Mouse (Mus musculus) hematopoietic stem cell, adult 5-6 weeks (primary cell): Measurements from ENCODE around the gene Naa20. TPM values are rescaled to one million over a fixed set of nuclear protein-coding genes. Genes with fewer than 3 reads are reported as not detected.

Source experiments
- ATAC-seq, 2 experiments: fragments of 125-278 bp in 1 of 2; replicated peaks in 1 of 2; 2 replicates each; pipeline ENCODE4 v1.8.0; 2016 to 2017; ENCODE audit warnings: inconsistent platforms in 2 of 2, mild to moderate bottlenecking in 2 of 2, moderate number of reproducible peaks in 2 of 2, low read depth in 1 of 2, moderate TSS enrichment in 1 of 2; ENCODE audit not compliant: low FRiP score in 2 of 2, poor library complexity in 2 of 2, severe bottlenecking in 2 of 2, insufficient read depth in 1 of 2, low TSS enrichment in 1 of 2
- total RNA-seq: library from RNA; stranded (forward); fragments of 172-1452, 232-1000 nt; gene quantifications from 2 replicates; pipeline ENCODE4 v1.2.3, GENCODE M21; 2017

Naa20 gene
- total RNA-seq, 1 experiment from 2014 or later, result 56.6 TPM

- ATAC-seq, result peak; percentile 98 to 99
These were observed 32.7 kb downstream of the Naa20 start, which contains the start of the genes Cfap61 and Crnkl1 for GRCm38 (mm10) chr2:145934339-145935231. Gene Cfap61, plus strand, starts transcription at chr2:145934784. Gene Crnkl1, minus strand, starts transcription at chr2:145935014.

GRCm38 (mm10) chr2:145936975-145937374, 35.1 kb downstream of the Naa20 start:
- no peak for ATAC-seq

- no peak for ATAC-seq
These were observed 39.5 kb downstream of the Naa20 start for GRCm38 (mm10) chr2:145941403-145941802.

DNA sequence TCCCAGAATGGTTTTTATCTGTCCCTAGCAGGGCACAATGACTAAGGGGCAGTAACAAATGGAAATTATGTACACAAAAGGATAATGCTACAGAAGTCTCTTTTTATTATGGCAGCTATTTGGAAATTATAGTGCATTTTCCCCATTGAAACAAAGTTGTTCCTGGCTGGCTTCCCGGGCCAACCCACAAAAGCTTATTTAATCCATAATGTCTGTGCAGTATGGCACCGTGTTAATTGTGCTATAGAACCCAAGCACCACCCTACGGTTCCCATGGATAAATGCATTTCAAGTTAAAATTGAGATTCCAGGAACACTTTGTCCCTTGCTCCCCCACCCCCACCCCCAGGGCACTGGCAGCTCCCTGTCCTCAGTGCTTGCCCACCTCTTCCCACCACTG, 42.4 kb downstream of the Naa20 start:
- no peak for ATAC-seq

DNA sequence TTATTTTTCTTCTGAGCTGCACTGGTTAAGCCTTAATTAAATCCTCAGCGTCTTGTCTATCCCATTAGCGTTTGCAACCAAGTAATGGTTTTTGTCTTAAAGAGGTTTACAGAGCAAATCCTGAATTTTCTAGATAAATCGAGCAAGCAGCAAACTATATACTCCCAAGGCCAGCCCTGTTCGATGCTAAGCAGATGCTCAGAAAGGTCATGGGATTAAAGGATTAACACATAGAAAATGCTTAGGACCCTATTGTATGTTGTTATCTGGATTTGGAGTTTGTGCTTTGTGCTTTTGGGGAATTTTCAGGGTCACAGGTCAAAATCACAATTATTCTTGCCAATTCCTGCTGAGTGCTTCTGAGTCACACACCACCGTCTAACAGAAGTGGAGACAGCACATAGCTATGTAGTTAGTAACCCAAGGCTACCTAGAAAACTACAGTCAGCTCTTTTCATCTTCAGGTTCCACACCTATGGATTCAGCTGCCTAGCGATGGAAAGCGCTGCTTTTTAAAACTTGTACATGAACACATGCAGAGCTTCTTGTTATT, 46.6 kb downstream of the Naa20 start:
- no peak for ATAC-seq

- no peak for ATAC-seq
These were observed 47.7 kb downstream of the Naa20 start for GRCm38 (mm10) chr2:145949475-145950068.

DNA sequence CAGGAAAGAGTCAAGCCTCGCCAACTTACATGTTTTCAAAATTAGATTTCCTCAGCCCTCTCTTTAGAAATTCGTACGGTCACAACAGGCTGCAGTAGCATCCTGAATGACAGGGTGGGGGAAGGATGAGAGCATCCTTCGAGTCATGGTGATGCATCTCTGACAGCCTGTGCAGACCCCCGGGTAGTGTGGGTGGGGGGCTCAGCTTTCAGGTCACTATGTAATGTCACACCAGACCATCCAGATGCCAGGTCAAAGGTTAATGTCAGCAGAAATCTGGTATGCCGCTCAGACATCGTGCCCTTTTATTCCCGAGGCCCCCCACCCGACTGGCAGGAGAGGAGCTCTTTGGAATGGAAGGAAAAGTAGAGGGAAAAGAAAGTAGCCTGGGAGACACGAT, 48.3 kb downstream of the Naa20 start:
- no peak for ATAC-seq

- peak in 1 of 2 experiments; percentile 33; a peak in 2 of 4 replicates for ATAC-seq
These were observed 50.8 kb downstream of the Naa20 start for GRCm38 (mm10) chr2:145952726-145953125.

DNA sequence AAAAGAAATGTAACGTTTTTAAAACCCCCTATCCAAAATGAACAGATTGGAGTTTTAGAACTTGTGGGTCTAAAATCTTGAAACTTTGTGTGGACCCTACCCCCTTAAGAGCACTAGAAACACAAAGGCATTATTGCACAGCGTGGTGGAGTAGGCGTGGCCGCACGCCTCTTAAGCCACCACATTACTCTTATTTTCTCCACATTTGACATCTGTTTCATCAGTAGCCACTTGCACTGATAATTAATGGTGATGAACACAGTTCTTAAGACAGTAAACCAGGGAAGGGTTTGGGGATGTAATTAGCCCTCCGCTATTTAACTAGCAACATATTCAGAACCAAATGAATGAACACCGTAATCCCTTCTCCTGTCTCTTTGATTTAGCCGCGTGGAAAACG, 53.9 kb downstream of the Naa20 start:
- no peak for ATAC-seq

GRCm38 (mm10) chr2:145956318-145956717, 54.4 kb downstream of the Naa20 start:
- ATAC-seq, result peak in 1 of 2 experiments; percentile 9; a peak in 1 of 4 replicates

DNA sequence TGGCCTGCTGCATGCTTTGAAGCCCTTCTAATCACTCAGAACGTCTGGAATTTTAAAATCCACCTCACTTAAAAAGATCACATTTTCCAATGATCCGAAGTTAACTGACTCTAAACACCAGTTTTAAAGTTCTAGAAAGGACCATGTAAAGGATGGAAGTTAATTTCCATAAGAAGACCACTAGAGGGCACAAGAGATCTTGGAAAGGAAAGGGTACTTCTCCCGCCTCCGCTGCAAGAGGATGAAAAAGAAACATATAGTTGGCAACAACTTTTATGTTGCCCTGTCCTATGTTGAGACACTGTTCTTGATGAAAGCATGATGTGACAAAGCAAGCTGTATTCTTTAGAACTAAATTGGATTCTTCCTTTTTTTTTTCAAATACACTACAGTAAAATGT, 55.6 kb downstream of the Naa20 start:
- peak; percentile 65 to 73; a peak in 3 of 4 replicates for ATAC-seq

GRCm38 (mm10) chr2:145958097-145958496, 56.2 kb downstream of the Naa20 start:
- no peak for ATAC-seq

- no peak for ATAC-seq
These were observed 56.7 kb downstream of the Naa20 start for GRCm38 (mm10) chr2:145958551-145958950.

- no peak for ATAC-seq
These were observed 60.0 kb downstream of the Naa20 start for GRCm38 (mm10) chr2:145961861-145962260.

Other genes starting within 250 kb of the Naa20 start
- gene Rin2, start 226.9 kb upstream of the Naa20 start, total RNA-seq, result 7.3 and 12.3 TPM in 2 replicates
- not detected in 2 replicates for gene Cfap61, start 32.7 kb downstream of the Naa20 start, total RNA-seq
- gene Crnkl1, start 32.9 kb downstream of the Naa20 start, total RNA-seq, result 58.6 and 85.0 TPM in 2 replicates